Mouse (Mus musculus) liver, adult (tissue): Measurements from ENCODE around the gene Mical3.

Source experiments
- GATA4 ChIP-seq: IDR thresholded peaks from 2 replicates; pipeline ENCODE4 v1.6.1; 2014; ENCODE audit warnings: mild to moderate bottlenecking, low read length; ENCODE audit not compliant: insufficient replicate concordance

Mical3 gene

GRCm38 (mm10) chr6:121063771-121064170, 67.0 kb downstream of the Mical3 start:
- TF ChIP-seq GATA4 = no peak

GRCm38 (mm10) chr6:121062891-121063408, 67.8 kb downstream of the Mical3 start:
- no peak for TF ChIP-seq GATA4

- no peak for TF ChIP-seq GATA4
Measured at GRCm38 (mm10) chr6:121058039-121058438, 72.8 kb downstream of the Mical3 start.

- no peak for TF ChIP-seq GATA4
Measured at GRCm38 (mm10) chr6:121057181-121057956, 73.4 kb downstream of the Mical3 start.

- no peak for TF ChIP-seq GATA4
Measured at GRCm38 (mm10) chr6:121055496-121055895, 75.3 kb downstream of the Mical3 start.

GRCm38 (mm10) chr6:121054908-121055307, 75.9 kb downstream of the Mical3 start:
- no peak for TF ChIP-seq GATA4

- no peak for TF ChIP-seq GATA4
Measured at GRCm38 (mm10) chr6:121054340-121054739, 76.5 kb downstream of the Mical3 start.

GRCm38 (mm10) chr6:121053585-121054112, 77.2 kb downstream of the Mical3 start:
- no peak for TF ChIP-seq GATA4

- no peak for TF ChIP-seq GATA4
Measured at GRCm38 (mm10) chr6:121051972-121052629, 78.7 kb downstream of the Mical3 start.

GRCm38 (mm10) chr6:121051411-121051810, 79.4 kb downstream of the Mical3 start:
- no peak for TF ChIP-seq GATA4

- TF ChIP-seq GATA4 = no peak
Measured at GRCm38 (mm10) chr6:121048696-121049095, 82.1 kb downstream of the Mical3 start.

GRCm38 (mm10) chr6:121045345-121046080, 85.3 kb downstream of the Mical3 start:
- TF ChIP-seq GATA4 = no peak

- no peak for TF ChIP-seq GATA4
Measured at GRCm38 (mm10) chr6:121043434-121044189, 87.2 kb downstream of the Mical3 start.

GRCm38 (mm10) chr6:121039719-121040118, 91.1 kb downstream of the Mical3 start:
- TF ChIP-seq GATA4 = no peak

- no peak for TF ChIP-seq GATA4
Measured at GRCm38 (mm10) chr6:121039286-121039685, 91.5 kb downstream of the Mical3 start.
